Mouse (Mus musculus) small intestine, adult 2 months (tissue): Measurements from ENCODE around the gene Heatr5a. TPM values are rescaled to one million over a fixed set of nuclear protein-coding genes. Genes with fewer than 3 reads are reported as not detected.

ENCODE experiments used
- H3K27ac ChIP-seq: fragments of 200-500 bp; 2 replicates; pipeline ENCODE4 v1.5.1; 2012; ENCODE audit warnings: low read depth, low read length, control low read depth, inconsistent platforms; ENCODE audit not compliant: insufficient read depth
- H3K27me3 ChIP-seq: fragments of 200-500 bp; 2 replicates; pipeline ENCODE4 v1.6.1; 2012; ENCODE audit warnings: mild to moderate bottlenecking, moderate library complexity, low read length, inconsistent platforms; ENCODE audit not compliant: control insufficient read depth, insufficient read depth
- H3K36me3 ChIP-seq: fragments of 200-500 bp; 2 replicates; pipeline ENCODE4 v1.6.1; 2012; ENCODE audit warnings: mild to moderate bottlenecking, low read length, control low read depth, inconsistent platforms; ENCODE audit not compliant: control insufficient read depth, insufficient read depth
- H3K4me1 ChIP-seq: fragments of 200-500 bp; 2 replicates; pipeline ENCODE4 v1.6.1; 2012; ENCODE audit warnings: low read length, inconsistent platforms, mixed read lengths; ENCODE audit not compliant: control insufficient read depth, insufficient read depth, insufficient read length
- H3K4me3 ChIP-seq: fragments of 200-500 bp; 2 replicates; pipeline ENCODE4 v1.5.1; 2012; ENCODE audit warnings: low read depth, mild to moderate bottlenecking, control low read depth, inconsistent platforms, low read length, moderate library complexity
- CTCF ChIP-seq: fragments of 200-500 bp; IDR thresholded peaks from 2 replicates; pipeline ENCODE4 v1.5.1; 2012; ENCODE audit warnings: low read depth, mild to moderate bottlenecking, control low read depth, inconsistent platforms, low read length, moderate library complexity, mixed read lengths; ENCODE audit not compliant: insufficient replicate concordance, insufficient read length; ENCODE audit errors: extremely low read depth
- POLR2A ChIP-seq: fragments of 200-500 bp; IDR thresholded peaks from 2 replicates; pipeline ENCODE4 v1.6.1; 2012; ENCODE audit warnings: low read depth, mild to moderate bottlenecking, control low read depth, inconsistent platforms, low read length, moderate library complexity
- WGBS: fragments of 180-500 bp; shearing (Covaris S2); methylation state at CpG from one replicate; pipeline ENCODE4 v1.1.7; 2018; 5-methylcytosine and 5-hydroxymethylcytosine counted together
- polyA plus RNA-seq: library from polyadenylated mRNA; depleted of rRNA; stranded (reverse); fragments of >200 nt; gene quantifications from 2 replicates; pipeline ENCODE4 v1.2.3, GENCODE M21; 2012

Heatr5a gene
- polyA plus RNA-seq, 1 experiment, result 66.8 TPM

GRCm38 (mm10) chr12:52006633-52006994 lies 35.5 kb upstream of the Heatr5a start:
- Histone ChIP-seq H3K4me1 (0 out of 2 replicates have a peak, but pooled peaks cover 2% of the 10 kb centered on the region), H3K4me3 (peak overlapping the region; percentile 89), H3K27me3 (no peaks in the 10 kb centered on the region), H3K27ac (peak overlapping the region; percentile 41; the same call in 1 of the 2 replicates), H3K36me3 (0 out of 2 replicates have a peak, but pooled peaks cover 4% of the 10 kb centered on the region)
- TF ChIP-seq CTCF, result no peak
- TF ChIP-seq POLR2A, result no peak
- WGBS, result 25% methylated on average over 5 of the region's 5 CpGs

GRCm38 (mm10) chr12:52005877-52006632 lies 34.9 kb upstream of the Heatr5a start, which contains the start of gene Dtd2:
Gene Dtd2 (minus strand): TSS chr12:52006501.
- H3K4me1 ChIP-seq, result 0 out of 2 replicates have a peak, but pooled peaks cover 2% of the 10 kb centered on the region
- peak within 1 kb of the TSS; percentile 89 for H3K4me3 ChIP-seq
- H3K27ac ChIP-seq, result peak within 1 kb of the TSS; percentile 41
- 1% methylated on average over 46 of the region's 46 CpGs for WGBS
- no peak for TF ChIP-seq CTCF
- TF ChIP-seq POLR2A, result peak; percentile 88
- 0 out of 2 replicates have a peak, but pooled peaks cover 4% of the 10 kb centered on the region for H3K36me3 ChIP-seq
- no peaks in the 10 kb centered on the region for H3K27me3 ChIP-seq

- TF ChIP-seq CTCF (no peak), POLR2A (no peak)
- peak overlapping the region; percentile 21; the same call in 1 of the 2 replicates for H3K27ac ChIP-seq
- peaks cover 21% of the 10 kb centered on the region for H3K36me3 ChIP-seq
- H3K4me3 ChIP-seq, result no peak overlapping the region
- H3K27me3 ChIP-seq, result no peaks in the 10 kb centered on the region
- 64% methylated on average over 3 of the region's 3 CpGs for WGBS
- 0 out of 2 replicates have a peak, but pooled peaks cover 2% of the 10 kb centered on the region for H3K4me1 ChIP-seq
Observed at GRCm38 (mm10) chr12:52002746-52003145, 31.6 kb upstream of the Heatr5a start.

- H3K4me1 ChIP-seq, result 0 out of 2 replicates have a peak, but pooled peaks cover 2% of the 10 kb centered on the region
- H3K4me3 ChIP-seq, result no peak overlapping the region
- H3K27me3 ChIP-seq, result no peaks in the 10 kb centered on the region
- no peak overlapping the region for H3K27ac ChIP-seq
- TF ChIP-seq CTCF (peak; percentile 23; the same call in 1 of the 2 replicates), POLR2A (no peak)
- WGBS, result 6% methylated on average over 4 of the region's 4 CpGs
- peaks cover 26% of the 10 kb centered on the region for H3K36me3 ChIP-seq
Observed at GRCm38 (mm10) chr12:52001544-52001943, 30.4 kb upstream of the Heatr5a start.

GRCm38 (mm10) chr12:51998366-51998932 lies 27.3 kb upstream of the Heatr5a start:
- Histone ChIP-seq H3K27ac (no peak overlapping the region), H3K27me3 (no peaks in the 10 kb centered on the region), H3K4me1 (peaks cover 5% of the 10 kb centered on the region), H3K36me3 (peaks cover 22% of the 10 kb centered on the region), H3K4me3 (no peak overlapping the region)
- 85% methylated on average over 9 of the region's 9 CpGs for WGBS
- TF ChIP-seq CTCF (no peak), POLR2A (no peak)

GRCm38 (mm10) chr12:51995738-51996536 lies 24.8 kb upstream of the Heatr5a start:
- TF ChIP-seq CTCF (no peak), POLR2A (no peak)

More at GRCm38 (mm10) chr12:51995738-51996536, 24.8 kb upstream of the Heatr5a start:
- peak overlapping the region; percentile 13; the same call in 1 of the 2 replicates for H3K27ac ChIP-seq
- H3K36me3 ChIP-seq, result peaks cover 22% of the 10 kb centered on the region
- no peak overlapping the region for H3K4me3 ChIP-seq
- 46% methylated on average over 1 of the region's 1 CpGs for WGBS
- H3K4me1 ChIP-seq, result peaks cover 5% of the 10 kb centered on the region
- no peaks in the 10 kb centered on the region for H3K27me3 ChIP-seq
